Mouse (Mus musculus) forebrain, embryonic 14.5 days (tissue): ENCODE data around the gene Kcns3. TPM values are rescaled to one million over a fixed set of nuclear protein-coding genes. Genes with fewer than 3 reads are reported as not detected.
A peak's percentile ranks its signal among the peaks of the same experiment; 100 is the strongest.

ENCODE experiments used
- ATAC-seq: fragments of 200-750 bp; cut with Nextera tagmentation; 2 replicates; pipeline ENCODE4 v1.8.0; 2017; ENCODE audit warnings: mild to moderate bottlenecking, moderate library complexity
- DNase-seq: peaks from one replicate; pipeline ENCODE4 v3.0.0-alpha.2; 2015; ENCODE audit warnings: low spot score
- H3K27ac ChIP-seq: fragments of 300-500 bp; sonication (generic); 2 replicates; pipeline ENCODE4 v1.5.1; 2014; ENCODE audit warnings: low read depth, mild to moderate bottlenecking, control low read depth, low read length, moderate library complexity
- H3K27me3 ChIP-seq: fragments of 300-500 bp; sonication (generic); replicated peaks from 2 replicates; pipeline ENCODE4 v1.6.1; 2014; ENCODE audit warnings: low read length, control low read depth, mixed read lengths; ENCODE audit not compliant: control insufficient read depth, insufficient read depth
- H3K36me3 ChIP-seq: fragments of 300-500 bp; sonication (generic); 2 replicates; pipeline ENCODE4 v1.6.1; 2014; ENCODE audit warnings: low read length, control low read depth; ENCODE audit not compliant: control insufficient read depth, insufficient read depth
- H3K4me1 ChIP-seq: fragments of 300-500 bp; sonication (generic); 2 replicates; pipeline ENCODE4 v1.6.1; 2014; ENCODE audit warnings: antibody characterized with exemption, low read length, control low read depth; ENCODE audit not compliant: control insufficient read depth, insufficient read depth
- H3K4me2 ChIP-seq: fragments of 300-500 bp; sonication (generic); 2 replicates; pipeline ENCODE4 v1.6.1; 2014; ENCODE audit warnings: mild to moderate bottlenecking, control low read depth, low read length
- H3K4me3 ChIP-seq: fragments of 300-500 bp; sonication (generic); 2 replicates; pipeline ENCODE4 v1.5.1; 2014; ENCODE audit warnings: low read depth, low read length, control low read depth
- H3K9ac ChIP-seq: fragments of 300-500 bp; sonication (generic); 2 replicates; pipeline ENCODE4 v1.6.1; 2014; ENCODE audit warnings: mild to moderate bottlenecking, low read length, control low read depth, moderate library complexity
- H3K9me3 ChIP-seq: fragments of 300-500 bp; sonication (generic); replicated peaks from 2 replicates; pipeline ENCODE4 v1.6.1; 2016; ENCODE audit warnings: low read length, control low read depth, mixed read lengths; ENCODE audit not compliant: control insufficient read depth
- WGBS: fragments of 180-500 bp; shearing (Covaris S2); extraction: QIAGEN DNeasy Blood & Tissue Kit; methylation state at CpG from one replicate; pipeline ENCODE4 v1.1.7; 2014; 5-methylcytosine and 5-hydroxymethylcytosine counted together
- polyA plus RNA-seq: library from polyadenylated mRNA; unstranded; fragments of >200 nt; fragmentation: Nextera tagmentation; extraction: Ambion mirVana; gene quantifications from 2 replicates; pipeline ENCODE4 v1.2.1, GENCODE M21; 2014

The Kcns3 gene
- polyA plus RNA-seq, 1 experiment from 2014 or later: 0.36 TPM

DNA sequence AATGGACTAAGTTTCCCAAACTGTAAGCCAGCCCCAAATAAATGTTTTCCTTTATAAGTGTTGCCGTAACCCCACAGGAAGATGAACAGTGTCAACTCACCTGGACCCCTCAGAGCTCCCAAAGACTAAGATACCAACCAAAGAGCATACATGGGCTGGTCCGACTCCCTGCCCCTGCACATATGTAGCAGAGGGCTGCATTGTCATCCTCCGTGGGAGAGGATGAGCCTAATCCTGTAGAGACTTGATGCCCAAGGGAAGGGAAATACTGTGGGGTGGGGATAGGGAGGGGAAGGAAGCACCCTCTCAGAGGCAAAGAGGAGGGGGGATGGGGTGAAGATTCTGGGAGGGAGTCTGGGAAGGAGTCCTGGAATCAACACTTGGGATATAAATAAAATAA, 7.8 kb upstream of the Kcns3 start:
- H3K4me3 ChIP-seq: no peak overlapping the region
- H3K4me1 ChIP-seq: no peaks in the 10 kb centered on the region
- no peaks in the 10 kb centered on the region for H3K36me3 ChIP-seq
- H3K27me3 ChIP-seq: no peaks in the 10 kb centered on the region
- DNase-seq (no peak), ATAC-seq (no peak)
- no peaks in the 10 kb centered on the region for H3K9me3 ChIP-seq
- H3K4me2 ChIP-seq: no peak overlapping the region
- no peak overlapping the region for H3K27ac ChIP-seq
- H3K9ac ChIP-seq: no peak overlapping the region
- 91% methylated on average over 3 of the region's 3 CpGs for WGBS

DNA sequence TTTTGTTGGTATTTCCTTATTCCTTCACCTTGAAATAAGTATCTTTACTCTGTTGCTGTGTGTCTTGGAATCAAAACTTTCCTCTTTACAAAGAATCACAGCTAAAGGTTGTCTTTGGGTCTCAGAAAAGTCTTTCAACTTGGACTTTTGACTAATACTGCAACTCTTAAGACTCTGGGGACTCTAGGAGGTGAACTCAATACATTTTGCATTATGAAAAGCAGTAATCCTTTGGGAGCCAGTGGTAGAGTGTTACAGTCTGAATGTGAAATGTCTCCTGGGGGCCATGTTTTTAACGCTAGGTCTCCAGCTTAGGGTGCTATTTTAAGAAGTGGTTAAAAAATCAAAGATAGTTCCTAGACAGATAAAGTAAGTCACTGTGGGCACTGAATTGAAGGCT, 4.3 kb upstream of the Kcns3 start:
- Histone ChIP-seq H3K36me3 (no peaks in the 10 kb centered on the region), H3K9me3 (no peaks in the 10 kb centered on the region), H3K27me3 (0 out of 2 replicates have a peak, but pooled peaks cover 10% of the 10 kb centered on the region), H3K4me1 (0 out of 2 replicates have a peak, but pooled peaks cover 3% of the 10 kb centered on the region), H3K4me3 (no peak overlapping the region), H3K9ac (no peak overlapping the region), H3K27ac (no peak overlapping the region), H3K4me2 (no peak overlapping the region)
- DNase-seq (no peak), ATAC-seq (no peak)
- 100% methylated on average over 1 of the region's 1 CpGs for WGBS

DNA sequence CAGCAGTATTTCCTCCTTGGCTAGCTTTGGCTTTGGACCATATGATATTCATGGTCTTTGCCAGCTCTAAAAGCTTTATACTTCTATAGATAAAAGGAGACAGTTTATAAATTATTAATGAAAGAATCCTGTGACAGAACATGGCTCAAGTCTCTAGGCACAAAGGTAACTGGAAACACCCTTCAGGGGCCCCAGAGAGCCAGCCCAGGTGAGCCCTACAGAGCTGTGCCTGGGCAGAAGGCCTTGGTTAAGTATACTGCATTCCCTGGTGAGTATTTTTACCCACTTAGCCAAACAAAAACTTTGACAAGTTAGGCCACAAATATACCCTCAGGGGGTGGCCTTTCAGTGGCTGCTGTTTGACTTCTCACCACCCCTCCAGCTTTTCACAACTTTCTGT, 2.7 kb upstream of the Kcns3 start:
- Histone ChIP-seq H3K27me3 (peaks cover 17% of the 10 kb centered on the region), H3K9ac (no peak overlapping the region)

DNA sequence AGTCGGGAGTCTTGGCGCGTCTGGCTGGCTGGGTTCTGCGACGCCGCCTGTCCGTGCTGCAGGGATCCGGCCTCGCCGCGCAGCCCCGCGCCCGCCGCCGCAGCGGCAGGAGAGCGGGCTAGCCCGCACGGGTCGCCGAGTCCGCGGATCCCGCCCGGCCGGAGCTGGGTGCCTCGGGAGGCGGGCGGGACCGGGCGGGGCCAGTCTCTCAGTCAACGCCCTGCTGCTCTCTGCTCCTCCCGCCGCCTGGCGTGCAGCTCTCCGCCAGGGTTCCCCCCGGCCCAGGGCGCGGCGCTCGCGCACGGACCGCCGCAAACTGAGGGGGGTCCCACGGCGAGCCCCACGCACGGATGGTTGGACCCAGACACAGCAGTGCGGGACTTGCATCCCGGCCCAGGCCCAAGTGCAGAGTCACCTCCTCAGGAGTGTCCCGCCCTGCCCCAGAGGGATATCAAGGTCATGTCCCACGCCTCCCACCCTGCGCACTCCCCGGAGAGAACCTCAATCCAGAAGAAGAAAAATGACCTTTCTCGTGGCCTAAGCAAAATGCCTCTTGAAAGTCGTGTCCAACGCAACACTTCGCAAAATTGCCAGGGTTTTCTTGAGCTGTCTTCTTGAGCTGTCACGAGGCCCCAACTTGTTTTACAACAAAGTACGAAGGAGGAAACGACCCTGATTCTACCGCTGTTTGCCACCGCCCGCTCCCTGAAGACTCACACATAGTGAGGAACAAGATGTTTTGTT, 492 bp downstream of the Kcns3 start:
- Histone ChIP-seq H3K4me2 (peak overlapping the region; percentile 99), H3K4me3 (peak overlapping the region; percentile 58), H3K27me3 (peaks cover 17% of the 10 kb centered on the region), H3K4me1 (peaks cover 10% of the 10 kb centered on the region; the same call in 1 of the 2 replicates), H3K27ac (no peak overlapping the region), H3K36me3 (no peaks in the 10 kb centered on the region), H3K9me3 (no peaks in the 10 kb centered on the region), H3K9ac (peak overlapping the region; percentile 58)
- peak; percentile 31 for DNase-seq
- peak; percentile 79 for ATAC-seq
- WGBS: 1% methylated on average over 56 of the region's 66 CpGs

More for the DNA sequence above, 2.7 kb upstream of the Kcns3 start:
- ATAC-seq (no peak), DNase-seq (no peak)
- peaks cover 10% of the 10 kb centered on the region; the same call in 1 of the 2 replicates for H3K4me1 ChIP-seq
- no peaks in the 10 kb centered on the region for H3K36me3 ChIP-seq
- H3K4me3 ChIP-seq: no peak overlapping the region
- no peak overlapping the region for H3K4me2 ChIP-seq
- no peak overlapping the region for H3K27ac ChIP-seq
- no peaks in the 10 kb centered on the region for H3K9me3 ChIP-seq

DNA sequence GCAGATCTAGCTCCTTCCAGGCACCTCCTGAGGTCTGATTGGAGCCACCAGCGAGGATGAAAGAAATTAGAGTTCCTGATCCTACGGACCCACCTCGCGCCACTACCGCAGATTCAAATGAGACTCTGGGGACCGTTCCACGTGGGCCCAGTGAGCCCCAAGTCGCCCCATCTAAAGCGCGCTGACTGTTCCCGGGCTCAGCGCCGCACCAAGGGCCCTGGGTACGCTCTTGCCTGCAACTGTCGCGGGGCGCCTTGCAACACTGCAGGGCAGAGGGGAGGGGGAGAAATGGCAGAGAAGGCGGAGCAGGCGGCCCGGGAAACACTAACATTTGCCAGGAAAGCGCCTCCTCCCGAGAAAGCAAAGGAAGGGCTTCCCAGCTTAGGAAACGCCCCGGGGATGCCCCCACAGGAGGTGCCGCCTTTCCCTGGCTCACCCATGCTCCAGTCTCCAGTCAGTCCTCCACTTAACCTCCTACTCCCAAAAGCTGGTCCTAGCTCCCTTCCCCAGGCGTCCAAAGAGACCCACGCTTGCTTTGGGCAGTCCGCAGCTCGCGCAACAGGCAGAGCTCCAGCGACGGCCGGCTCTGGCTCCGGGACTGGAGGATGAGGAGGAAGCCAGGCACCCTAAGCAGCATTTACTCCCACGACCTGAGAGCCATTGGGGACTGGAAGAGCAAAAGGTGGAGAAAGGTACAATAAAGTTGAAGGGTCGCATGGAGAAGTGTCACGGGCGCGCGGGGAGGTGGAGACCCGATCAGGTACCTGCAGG, 1.2 kb downstream of the Kcns3 start:
- WGBS: under 1% methylated on average over 36 of the region's 41 CpGs
- Histone ChIP-seq H3K27me3 (peaks cover 17% of the 10 kb centered on the region), H3K4me2 (peak overlapping the region; percentile 99), H3K4me3 (peak overlapping the region; percentile 58), H3K36me3 (no peaks in the 10 kb centered on the region), H3K4me1 (peaks cover 10% of the 10 kb centered on the region; the same call in 1 of the 2 replicates), H3K27ac (no peak overlapping the region), H3K9ac (peak overlapping the region; percentile 58), H3K9me3 (no peaks in the 10 kb centered on the region)
- DNase-seq: peak; percentile 64
- peak; percentile 79 for ATAC-seq

DNA sequence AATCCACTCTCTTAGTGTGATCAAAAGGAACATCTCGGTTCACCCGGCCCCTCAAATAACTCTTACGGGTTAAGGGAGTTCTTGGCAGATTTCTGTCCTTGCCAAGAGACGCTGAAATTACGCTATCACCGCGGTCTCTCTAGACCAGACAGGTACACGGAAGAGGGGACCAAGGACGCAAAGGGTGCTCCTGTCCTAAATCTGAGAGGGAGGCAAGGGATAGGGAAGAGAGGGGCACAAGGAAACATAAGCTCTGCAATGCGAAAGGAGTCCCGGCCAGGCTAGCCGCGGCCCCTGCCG, 1.8 kb downstream of the Kcns3 start:
- Histone ChIP-seq H3K4me1 (peaks cover 10% of the 10 kb centered on the region; the same call in 1 of the 2 replicates), H3K4me2 (peak overlapping the region; percentile 99), H3K27me3 (peaks cover 17% of the 10 kb centered on the region), H3K4me3 (peak overlapping the region; percentile 58), H3K9me3 (no peaks in the 10 kb centered on the region), H3K9ac (peak overlapping the region; percentile 58; the same call in 1 of the 2 replicates), H3K27ac (no peak overlapping the region), H3K36me3 (no peaks in the 10 kb centered on the region)
- no peak for DNase-seq
- no peak; the same call in 1 of the 2 replicates for ATAC-seq
- under 1% methylated on average over 14 of the region's 14 CpGs for WGBS

DNA sequence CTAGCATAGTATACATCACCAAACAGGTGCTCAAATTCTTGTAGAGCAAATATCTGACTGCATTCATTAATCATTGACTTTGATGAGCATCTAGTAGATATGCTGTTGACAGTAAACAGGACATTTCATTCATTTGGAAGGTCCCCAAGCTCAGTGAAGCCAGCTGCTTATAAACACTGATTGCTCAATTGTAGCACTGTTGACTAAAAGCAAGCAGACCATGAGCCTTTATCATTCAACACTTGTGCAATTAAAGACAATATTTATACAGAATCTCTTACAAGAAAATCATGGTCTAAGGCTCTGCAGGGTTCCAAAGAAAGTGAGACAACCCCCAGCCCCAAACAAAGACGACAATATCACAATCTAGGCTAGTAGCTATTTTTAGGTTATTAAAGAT, 6.0 kb downstream of the Kcns3 start:
- no peak overlapping the region for H3K27ac ChIP-seq
- no peak for DNase-seq
- ATAC-seq: no peak
- H3K4me3 ChIP-seq: no peak overlapping the region
- H3K27me3 ChIP-seq: peaks cover 5% of the 10 kb centered on the region
- no peak overlapping the region for H3K9ac ChIP-seq
- peaks cover 6% of the 10 kb centered on the region; the same call in 1 of the 2 replicates for H3K4me1 ChIP-seq
- 74% methylated on average over 1 of the region's 1 CpGs for WGBS
- no peak overlapping the region for H3K4me2 ChIP-seq
- no peaks in the 10 kb centered on the region for H3K36me3 ChIP-seq
- no peaks in the 10 kb centered on the region for H3K9me3 ChIP-seq

DNA sequence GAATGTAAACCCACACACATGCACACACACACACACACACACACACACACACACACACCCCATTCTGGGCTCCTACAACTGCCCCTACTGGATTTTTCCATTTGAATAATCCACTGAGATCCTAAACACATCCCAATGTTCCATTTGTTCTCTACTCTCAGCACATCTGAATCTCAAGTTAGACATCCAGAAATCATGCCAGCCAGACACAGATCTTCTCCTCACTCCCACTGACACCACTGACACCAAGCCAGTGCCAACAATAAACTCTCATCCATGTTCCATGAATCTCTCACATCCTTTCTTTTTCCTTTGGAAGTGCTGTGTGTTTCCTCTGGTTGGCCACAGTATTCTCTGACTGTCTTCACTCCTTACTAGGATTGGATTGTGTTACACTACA, 18.4 kb downstream of the Kcns3 start:
- Histone ChIP-seq H3K36me3 (no peaks in the 10 kb centered on the region), H3K4me3 (no peak overlapping the region), H3K27me3 (no peaks in the 10 kb centered on the region), H3K4me1 (no peaks in the 10 kb centered on the region), H3K9ac (no peak overlapping the region), H3K4me2 (no peak overlapping the region), H3K27ac (no peak overlapping the region), H3K9me3 (no peaks in the 10 kb centered on the region)
- ATAC-seq (no peak), DNase-seq (no peak)

DNA sequence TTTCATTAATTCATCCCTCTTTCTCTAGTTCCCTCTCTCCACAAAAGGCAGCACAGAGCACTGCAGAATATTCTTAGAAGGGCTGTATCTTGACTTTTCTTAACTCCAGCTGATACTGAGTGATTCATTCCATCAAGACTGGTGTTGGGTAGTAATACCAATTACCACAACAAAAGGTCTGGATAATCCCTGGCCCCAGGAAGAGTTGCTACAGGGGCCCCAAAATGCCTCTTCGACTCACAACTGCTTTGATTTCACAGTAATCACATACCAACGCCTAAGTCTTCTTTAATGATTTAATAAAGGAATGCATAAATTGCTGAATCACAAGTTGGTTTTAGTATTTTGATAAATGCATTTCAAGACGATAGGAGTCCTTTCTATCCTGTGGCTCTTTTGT, 21.7 kb downstream of the Kcns3 start:
- DNase-seq: no peak
- H3K4me2 ChIP-seq: no peak overlapping the region
- no peak overlapping the region for H3K27ac ChIP-seq
- H3K4me1 ChIP-seq: no peaks in the 10 kb centered on the region
- no peaks in the 10 kb centered on the region for H3K27me3 ChIP-seq
- no peaks in the 10 kb centered on the region for H3K9me3 ChIP-seq
- no peak for ATAC-seq
- no peak overlapping the region for H3K4me3 ChIP-seq
- WGBS: 14% methylated on average over 3 of the region's 3 CpGs
- no peak overlapping the region for H3K9ac ChIP-seq
- H3K36me3 ChIP-seq: no peaks in the 10 kb centered on the region
